13 mouse cellular contexts compared by ENCODE assay signal in the genomic region with DNA sequence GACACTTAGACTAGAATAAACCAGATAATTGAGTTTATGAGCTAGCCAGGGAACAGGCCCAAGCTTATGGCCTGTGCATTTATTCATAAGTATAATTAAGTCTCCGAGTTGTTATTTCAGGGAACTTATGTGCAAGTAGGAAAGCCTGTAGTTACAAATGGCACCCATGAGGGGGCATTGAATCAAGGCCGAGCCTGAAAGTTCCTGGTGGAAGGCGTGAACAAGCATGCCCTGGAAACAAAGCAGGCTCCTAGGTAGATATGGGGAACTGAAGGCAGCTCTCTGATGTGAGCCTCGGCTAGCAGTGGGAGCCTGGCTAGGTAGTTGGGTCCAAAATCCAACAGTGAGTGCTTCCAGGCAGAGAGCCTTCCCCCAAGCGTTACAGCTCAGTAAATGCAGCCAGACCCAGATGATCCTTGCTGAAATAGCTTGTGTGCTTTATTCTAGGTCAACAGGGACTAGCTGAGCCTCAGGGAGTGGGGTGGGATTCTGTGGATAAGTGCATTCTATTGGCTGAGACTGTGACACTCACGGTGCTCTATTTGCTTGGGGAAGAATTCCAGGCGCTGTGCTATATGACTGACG. TPM values are rescaled to one million over a fixed set of nuclear protein-coding genes. Genes with fewer than 3 reads are reported as not detected.
DNase-seq lines count a peak whose midpoint lies in the region; ATAC-seq and TF ChIP-seq lines count a peak whose summit lies in the region.
"Had no signal": no experiment of that assay in that cellular context is flagged by ENCODE, and none has a peak within 500 bp of the region (broad histone marks: within the 10 kb centered on the region; RNA-seq: fewer than 3 reads in every experiment).

No protein-coding gene starts in this region.

- peak; percentile 58 for TF ChIP-seq CTCF in midbrain, postnatal 0 days (IDR thresholded peaks at IDR 0.05)

- ATAC-seq in hindbrain, embryonic 11.5 days (ENCODE audit: low FRiP score): no peak
- no peak for ATAC-seq in hindbrain, embryonic 12.5 days (ENCODE audit: low FRiP score)
- ATAC-seq in midbrain, postnatal 0 days (ENCODE audit: low FRiP score): no peak
- ATAC-seq in midbrain, embryonic 16.5 days: no peak

- peak; percentile 26 for DNase-seq in hindbrain, embryonic 11.5 days (ENCODE audit: low spot score)
- DNase-seq in midbrain, postnatal 0 days (ENCODE audit: low spot score): peak; percentile 57
- DNase-seq in brain, adult 2 months (ENCODE audit: low read depth, low spot score): peak; percentile 82
- DNase-seq in retina, postnatal 7 days (ENCODE audit: low read depth, low spot score): peak; percentile 5
- DNase-seq in kidney, postnatal 10 days: no peak
- DNase-seq: kidney, adult 9 months; liver, embryonic 13.5 days; thymus, adult 18-20 months had no signal

- WGBS in hindbrain, embryonic 11.5 days: 45% methylated on average over 8 of the region's 8 CpGs
- 45% methylated on average over 8 of the region's 8 CpGs for WGBS in hindbrain, embryonic 12.5 days
- 38% methylated on average over 8 of the region's 8 CpGs for WGBS in midbrain, postnatal 0 days
- WGBS in midbrain, embryonic 16.5 days: 38% methylated on average over 8 of the region's 8 CpGs

- no peak overlapping the region for H3K27ac ChIP-seq in hindbrain, embryonic 11.5 days (ENCODE audit: low read depth, low read length)
- no peak overlapping the region for H3K27ac ChIP-seq in hindbrain, embryonic 12.5 days
- H3K27ac ChIP-seq in midbrain, postnatal 0 days (ENCODE audit: low read depth, low read length): no peak overlapping the region
- no peak overlapping the region for H3K27ac ChIP-seq in midbrain, embryonic 16.5 days (ENCODE audit: low read length)
- H3K27ac ChIP-seq: embryonic facial prominence, embryonic 13.5 days; heart, embryonic 13.5 days; liver, embryonic 13.5 days had no signal

- H3K27me3 ChIP-seq in hindbrain, embryonic 11.5 days (ENCODE audit: control insufficient read depth, insufficient read depth, low read length): no peaks in the 10 kb centered on the region
- H3K27me3 ChIP-seq in hindbrain, embryonic 12.5 days: no peaks in the 10 kb centered on the region
- H3K27me3 ChIP-seq in midbrain, postnatal 0 days (ENCODE audit: insufficient read depth, low read length): no peaks in the 10 kb centered on the region
- no peaks in the 10 kb centered on the region for H3K27me3 ChIP-seq in midbrain, embryonic 16.5 days (ENCODE audit: control insufficient read depth, insufficient read depth, low read depth, low read length)
- H3K27me3 ChIP-seq: embryonic facial prominence, embryonic 13.5 days; heart, embryonic 13.5 days; liver, embryonic 13.5 days had no signal

- H3K4me3 ChIP-seq in hindbrain, embryonic 11.5 days (ENCODE audit: low read depth, low read length): no peak overlapping the region
- H3K4me3 ChIP-seq in hindbrain, embryonic 12.5 days: no peak overlapping the region
- no peak overlapping the region for H3K4me3 ChIP-seq in midbrain, postnatal 0 days (ENCODE audit: low read depth, low read length)
- H3K4me3 ChIP-seq in midbrain, embryonic 16.5 days (ENCODE audit: low read depth, low read length): no peak overlapping the region
- H3K4me3 ChIP-seq: embryonic facial prominence, embryonic 13.5 days; heart, embryonic 13.5 days; liver, embryonic 13.5 days; megakaryocyte, embryonic 14.5 days had no signal

- H3K9ac ChIP-seq in hindbrain, embryonic 11.5 days (ENCODE audit: low read depth, low read length): no peak overlapping the region
- H3K9ac ChIP-seq in hindbrain, embryonic 12.5 days: no peak overlapping the region
- H3K9ac ChIP-seq in midbrain, postnatal 0 days (replicated peaks; ENCODE audit: low read length, poor library complexity, severe bottlenecking): no peak overlapping the region
- no peak overlapping the region for H3K9ac ChIP-seq in midbrain, embryonic 16.5 days (ENCODE audit: low read depth, low read length)
- H3K9ac ChIP-seq: embryonic facial prominence, embryonic 13.5 days; heart, embryonic 13.5 days; liver, embryonic 13.5 days had no signal

- H3K9me3 ChIP-seq in hindbrain, embryonic 11.5 days (ENCODE audit: control insufficient read depth, low read length): no peaks in the 10 kb centered on the region
- no peaks in the 10 kb centered on the region for H3K9me3 ChIP-seq in hindbrain, embryonic 12.5 days (replicated peaks)
- no peaks in the 10 kb centered on the region for H3K9me3 ChIP-seq in midbrain, postnatal 0 days (ENCODE audit: low read length)
- H3K9me3 ChIP-seq in midbrain, embryonic 16.5 days (replicated peaks; ENCODE audit: control insufficient read depth, low read length, poor library complexity, severe bottlenecking): no peaks in the 10 kb centered on the region
- H3K9me3 ChIP-seq: embryonic facial prominence, embryonic 13.5 days; heart, embryonic 13.5 days; liver, embryonic 13.5 days had no signal

- H3K4me1 ChIP-seq in hindbrain, embryonic 11.5 days (replicated peaks; ENCODE audit: control insufficient read depth, insufficient read depth, low read length): no peaks in the 10 kb centered on the region
- no peaks in the 10 kb centered on the region for H3K4me1 ChIP-seq in hindbrain, embryonic 12.5 days
- H3K4me1 ChIP-seq in midbrain, postnatal 0 days (ENCODE audit: insufficient read depth, low read length): no peaks in the 10 kb centered on the region
- H3K4me1 ChIP-seq in midbrain, embryonic 16.5 days (ENCODE audit: control insufficient read depth, insufficient read depth, low read length): no peaks in the 10 kb centered on the region
- H3K4me1 ChIP-seq: embryonic facial prominence, embryonic 13.5 days; heart, embryonic 13.5 days; liver, embryonic 13.5 days; megakaryocyte, embryonic 14.5 days had no signal

- H3K4me2 ChIP-seq in hindbrain, embryonic 11.5 days (replicated peaks; ENCODE audit: low read depth, low read length): no peak overlapping the region
- H3K4me2 ChIP-seq in hindbrain, embryonic 12.5 days (replicated peaks): no peak overlapping the region
- no peak overlapping the region for H3K4me2 ChIP-seq in midbrain, postnatal 0 days (ENCODE audit: low read depth, low read length, poor library complexity, severe bottlenecking)
- no peak overlapping the region for H3K4me2 ChIP-seq in midbrain, embryonic 16.5 days (ENCODE audit: low read length)
- H3K4me2 ChIP-seq: embryonic facial prominence, embryonic 13.5 days; heart, embryonic 13.5 days; liver, embryonic 13.5 days had no signal

- no peaks in the 10 kb centered on the region for H3K36me3 ChIP-seq in hindbrain, embryonic 11.5 days (ENCODE audit: control insufficient read depth, insufficient read depth, low read length)
- H3K36me3 ChIP-seq in hindbrain, embryonic 12.5 days: no peaks in the 10 kb centered on the region
- no peaks in the 10 kb centered on the region for H3K36me3 ChIP-seq in midbrain, postnatal 0 days (ENCODE audit: insufficient read depth, low read length)
- H3K36me3 ChIP-seq in midbrain, embryonic 16.5 days (ENCODE audit: control insufficient read depth, insufficient read depth, low read length): 0 out of 2 replicates have a peak, but pooled peaks cover 3% of the 10 kb centered on the region
- H3K36me3 ChIP-seq: embryonic facial prominence, embryonic 13.5 days; heart, embryonic 13.5 days; liver, embryonic 13.5 days had no signal

RNA-seq across cellular contexts. Expression of gene Mapk8ip2, which starts 11.1 kb away (rescaled TPM):
- polyA plus RNA-seq in hindbrain, embryonic 11.5 days (2014; fragmentation: Nextera tagmentation; extraction: Ambion mirVana): 22.4 and 24.1 TPM in 2 replicates
- 53.3 and 56.7 TPM in 2 replicates for polyA plus RNA-seq in hindbrain, embryonic 12.5 days (2016; fragmentation: Nextera tagmentation; extraction: Ambion mirVana)
- 100 and 110 TPM in 2 replicates for total RNA-seq in midbrain, postnatal 0 days (2014; rRNA removed)
- polyA plus RNA-seq in midbrain, postnatal 0 days (2015; fragmentation: Nextera tagmentation; extraction: Ambion mirVana): 68.0 and 68.8 TPM in 2 replicates
- 84.4 and 86.4 TPM in 2 replicates for polyA plus RNA-seq in midbrain, embryonic 16.5 days (2015; fragmentation: Nextera tagmentation; extraction: Ambion mirVana)

RNA-seq across cellular contexts. Expression of gene Chkb, which starts 12.9 kb away (rescaled TPM):
- 54.7 and 63.4 TPM in 2 replicates for polyA plus RNA-seq in hindbrain, embryonic 11.5 days (2014; fragmentation: Nextera tagmentation; extraction: Ambion mirVana)
- polyA plus RNA-seq in hindbrain, embryonic 12.5 days (2016; fragmentation: Nextera tagmentation; extraction: Ambion mirVana): 67.4 and 72.0 TPM in 2 replicates
- total RNA-seq in midbrain, postnatal 0 days (2014; rRNA removed): 65.3 and 66.2 TPM in 2 replicates
- 101 and 103 TPM in 2 replicates for polyA plus RNA-seq in midbrain, postnatal 0 days (2015; fragmentation: Nextera tagmentation; extraction: Ambion mirVana)
- polyA plus RNA-seq in midbrain, embryonic 16.5 days (2015; fragmentation: Nextera tagmentation; extraction: Ambion mirVana): 88.3 and 95.2 TPM in 2 replicates

RNA-seq across cellular contexts. Expression of gene Gm44502, which starts 13.1 kb away (rescaled TPM):
- not detected in 2 replicates for polyA plus RNA-seq in hindbrain, embryonic 11.5 days (2014; fragmentation: Nextera tagmentation; extraction: Ambion mirVana)
- polyA plus RNA-seq in hindbrain, embryonic 12.5 days (2016; fragmentation: Nextera tagmentation; extraction: Ambion mirVana): not detected in 2 replicates
- 0.85 and 0.93 TPM in 2 replicates for total RNA-seq in midbrain, postnatal 0 days (2014; rRNA removed)
- not detected in 2 replicates for polyA plus RNA-seq in midbrain, postnatal 0 days (2015; fragmentation: Nextera tagmentation; extraction: Ambion mirVana)
- not detected in 2 replicates for polyA plus RNA-seq in midbrain, embryonic 16.5 days (2015; fragmentation: Nextera tagmentation; extraction: Ambion mirVana)
- polyA plus RNA-seq: embryonic facial prominence, embryonic 13.5 days had no signal

RNA-seq across cellular contexts. Expression of gene C730034F03Rik, which starts 13.2 kb away (rescaled TPM):
- polyA plus RNA-seq in hindbrain, embryonic 11.5 days (2014; fragmentation: Nextera tagmentation; extraction: Ambion mirVana): 2.6 and 4.0 TPM in 2 replicates
- 4.1 and 4.6 TPM in 2 replicates for polyA plus RNA-seq in hindbrain, embryonic 12.5 days (2016; fragmentation: Nextera tagmentation; extraction: Ambion mirVana)
- 0.66 and 1.2 TPM in 2 replicates for total RNA-seq in midbrain, postnatal 0 days (2014; rRNA removed)
- 2.1 and 3.9 TPM in 2 replicates for polyA plus RNA-seq in midbrain, postnatal 0 days (2015; fragmentation: Nextera tagmentation; extraction: Ambion mirVana)
- polyA plus RNA-seq in midbrain, embryonic 16.5 days (2015; fragmentation: Nextera tagmentation; extraction: Ambion mirVana): 6.5 and 7.3 TPM in 2 replicates

RNA-seq across cellular contexts. Expression of gene Cpt1b, which starts 16.9 kb away (rescaled TPM):
- polyA plus RNA-seq in hindbrain, embryonic 11.5 days (2014; fragmentation: Nextera tagmentation; extraction: Ambion mirVana): 0.73 and 0.93 TPM in 2 replicates
- polyA plus RNA-seq in hindbrain, embryonic 12.5 days (2016; fragmentation: Nextera tagmentation; extraction: Ambion mirVana): 1.2 TPM in 2 replicates
- total RNA-seq in midbrain, postnatal 0 days (2014; rRNA removed): 2.4 and 4.7 TPM in 2 replicates
- 1.7 and 2.2 TPM in 2 replicates for polyA plus RNA-seq in midbrain, postnatal 0 days (2015; fragmentation: Nextera tagmentation; extraction: Ambion mirVana)
- polyA plus RNA-seq in midbrain, embryonic 16.5 days (2015; fragmentation: Nextera tagmentation; extraction: Ambion mirVana): 0.96 and 1.2 TPM in 2 replicates
